Mouse (Mus musculus) thymus, postnatal 0 days (tissue): ENCODE measurements at regions not wholly inside any gene's neighbourhood (a gene's known extent, or its start where the extent isn't known, plus 50 kb on each side); places are given as distances from the start of the nearest gene placed in this dataset.

Experiments
- DNase-seq: peaks from one replicate; pipeline ENCODE4 v3.0.0-alpha.2; 2015; ENCODE audit warnings: low spot score

- no peak for DNase-seq
Observed at GRCm38 (mm10) chr1:157939516-157939915, 416.6 kb downstream of the Brinp2 start.

DNA sequence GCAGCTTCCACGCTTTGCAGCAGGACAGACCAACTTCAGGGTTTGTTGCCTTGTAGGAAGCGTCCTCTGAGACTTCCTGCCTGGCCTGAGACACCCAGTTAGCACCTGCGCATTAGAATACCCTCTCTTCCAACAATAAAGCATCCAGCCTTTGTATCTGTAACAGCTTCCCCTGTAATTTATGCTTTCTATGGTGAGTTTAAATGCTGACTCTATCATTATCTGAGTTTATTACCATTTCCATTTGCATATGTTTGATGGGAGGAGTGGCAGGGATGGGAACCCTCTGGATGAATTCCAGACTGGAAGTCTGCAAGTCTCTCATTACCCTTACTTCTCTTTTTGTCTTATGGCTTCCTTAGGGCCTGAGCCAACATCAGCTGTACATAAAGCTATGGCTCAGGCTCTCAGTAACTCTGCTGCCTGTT is 415.8 kb downstream of the Brinp2 start:
- no peak for DNase-seq

DNA sequence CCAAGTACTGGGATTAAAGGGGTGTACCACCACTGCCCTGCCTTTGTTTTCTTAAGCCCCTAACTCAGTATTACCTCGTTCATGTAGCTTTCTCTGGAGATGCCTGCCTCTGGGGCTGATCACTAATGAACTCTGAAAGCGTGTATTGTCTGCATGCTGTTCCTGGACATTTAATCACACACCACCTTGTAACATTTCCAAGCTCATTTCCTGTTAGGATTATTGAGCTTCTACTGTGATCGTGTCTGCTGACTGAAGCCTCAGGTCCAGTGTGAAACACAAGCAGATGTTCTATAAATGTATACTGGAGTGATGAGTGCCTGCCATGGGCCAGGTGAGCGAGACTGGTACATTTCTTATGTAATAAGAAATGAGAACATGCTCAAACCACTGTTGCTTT is 398.6 kb downstream of the Brinp2 start:
- DNase-seq: no peak

- no peak for DNase-seq
Observed at GRCm38 (mm10) chr1:157964461-157964860, 391.7 kb downstream of the Brinp2 start.

DNA sequence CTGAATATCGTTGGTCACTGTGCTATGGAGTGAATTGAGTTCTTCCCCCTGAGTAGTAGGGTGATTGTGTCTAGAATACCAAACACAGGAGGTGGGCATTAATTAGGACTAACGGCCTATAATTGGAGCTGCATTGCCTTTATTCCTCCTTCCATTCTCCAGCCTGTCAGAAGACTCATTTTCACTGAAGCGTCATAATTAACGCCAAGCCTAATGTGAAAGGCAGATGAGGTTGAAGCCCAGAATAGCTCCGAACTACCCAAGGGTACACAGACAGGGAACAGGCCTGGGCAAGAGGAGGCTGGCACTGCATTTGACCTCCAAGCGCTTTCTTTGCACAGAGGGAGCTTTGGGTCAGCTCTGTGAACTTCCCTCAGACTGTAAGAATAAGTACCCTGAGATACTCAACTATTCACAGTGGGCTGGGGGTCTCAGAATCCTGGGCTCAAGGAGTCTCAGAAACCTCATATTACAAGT is 386.5 kb downstream of the Brinp2 start:
- no peak for DNase-seq

- no peak for DNase-seq
Observed at GRCm38 (mm10) chr1:157973373-157974232, 382.5 kb downstream of the Brinp2 start.

DNA sequence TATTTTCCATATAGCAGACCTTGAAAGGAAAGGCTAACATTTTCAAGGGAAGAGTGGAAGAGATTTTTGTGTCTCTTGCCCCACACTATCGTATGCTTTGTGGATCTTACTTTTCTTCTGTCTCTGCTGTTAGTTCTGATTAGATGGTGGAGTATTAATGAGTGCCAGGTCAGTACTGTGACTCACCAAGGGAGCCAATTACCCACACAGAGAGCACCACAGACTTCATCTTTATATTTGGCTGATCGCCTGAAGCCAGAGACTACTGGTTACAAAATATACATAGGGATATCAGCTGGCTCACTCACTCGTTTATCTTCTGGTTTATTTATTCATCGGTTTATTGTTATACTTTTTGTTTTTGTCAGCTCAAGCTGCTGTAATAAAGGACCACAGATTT is 381.5 kb downstream of the Brinp2 start:
- no peak for DNase-seq

- DNase-seq: no peak
Observed at GRCm38 (mm10) chr1:158019161-158019560, 337.0 kb downstream of the Brinp2 start.

DNA sequence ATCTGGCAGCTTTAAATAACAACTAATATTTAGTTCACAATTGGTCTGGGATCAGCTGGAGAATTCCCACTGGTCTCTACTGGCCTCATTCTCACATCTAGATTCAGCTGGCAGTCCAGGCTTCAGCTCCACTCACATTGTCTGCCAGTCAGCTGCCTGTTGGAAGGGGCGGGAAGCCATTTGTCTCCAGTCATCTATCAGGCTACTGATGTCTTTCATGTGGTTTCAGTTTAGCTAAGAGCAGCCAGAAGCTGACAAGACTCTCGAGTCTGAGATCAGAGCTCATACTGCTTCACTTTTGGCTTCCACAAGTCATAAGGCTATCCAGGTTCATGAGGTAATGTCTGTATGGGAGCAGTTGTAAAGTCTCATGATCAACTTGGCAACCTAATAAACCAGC is 316.4 kb downstream of the Brinp2 start:
- DNase-seq: no peak

GRCm38 (mm10) chr1:158040334-158040733 is 315.8 kb downstream of the Brinp2 start:
- no peak for DNase-seq

DNA sequence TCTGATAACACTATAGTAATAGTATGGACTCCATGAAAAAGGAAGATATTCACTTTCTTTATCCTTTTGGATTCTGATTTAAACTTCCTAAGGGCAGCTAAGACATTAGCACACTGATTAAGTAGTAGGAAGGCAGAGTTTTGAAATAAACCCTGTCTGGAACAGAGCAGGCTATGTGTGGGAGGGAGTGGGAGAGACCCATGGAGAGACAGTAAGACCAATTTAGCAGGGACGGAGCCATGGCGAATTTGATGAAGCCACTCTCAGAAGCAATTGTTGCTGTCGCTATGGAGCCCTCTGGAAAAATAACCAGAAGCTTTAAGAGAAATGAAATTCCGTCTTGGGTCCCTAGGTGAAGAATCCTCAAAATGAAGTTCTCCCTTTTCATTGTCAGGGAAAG is 303.5 kb downstream of the Brinp2 start:
- no peak for DNase-seq

DNA sequence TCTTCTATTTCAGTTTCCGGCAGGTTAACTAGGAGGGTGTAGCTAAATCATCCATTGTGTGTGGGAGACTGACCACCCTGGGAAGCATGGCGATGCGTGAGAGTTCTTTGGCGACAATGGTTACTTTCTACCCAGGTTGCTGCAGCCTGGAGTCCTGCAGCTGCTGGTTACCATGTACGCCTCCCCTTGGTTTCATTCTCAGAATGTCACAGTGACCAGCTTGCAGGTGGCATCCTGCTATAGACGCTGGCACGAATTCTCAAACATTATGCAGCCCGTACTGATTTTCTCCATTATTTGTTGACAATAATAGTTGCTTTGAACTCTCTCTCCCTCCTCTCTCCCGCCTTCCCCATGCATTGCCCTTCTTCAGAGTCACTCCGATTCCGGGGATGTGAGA is 301.2 kb downstream of the Brinp2 start:
- no peak for DNase-seq

DNA sequence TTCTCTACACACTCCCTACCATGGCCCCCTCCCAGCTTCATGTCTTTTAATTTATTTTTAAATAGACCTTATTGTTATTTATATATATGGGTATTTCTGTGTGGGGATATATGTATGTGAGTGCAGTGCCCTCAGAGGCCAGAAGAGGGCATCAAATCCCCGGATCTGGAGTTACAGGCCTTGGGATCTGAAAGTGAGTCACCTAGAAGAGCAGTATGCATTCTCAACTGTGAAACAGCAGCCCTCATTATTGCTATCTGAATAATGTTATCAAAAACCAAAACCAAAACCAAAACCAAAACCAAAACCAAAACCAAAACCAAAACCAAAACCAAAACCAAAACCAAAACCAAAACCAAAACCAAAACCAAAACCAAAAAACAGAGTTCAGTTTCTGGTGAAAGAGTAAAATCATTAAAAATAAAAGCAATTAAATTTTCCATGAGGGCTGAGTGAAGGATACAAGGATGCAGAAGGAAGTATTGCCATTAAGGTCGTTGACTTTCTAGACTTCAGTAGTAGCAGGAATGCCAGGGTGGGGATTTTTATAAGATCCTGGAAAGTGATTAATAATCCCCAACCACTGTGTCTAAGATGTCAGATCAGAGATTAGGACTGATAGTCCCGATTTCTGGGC is 299.0 kb downstream of the Brinp2 start:
- no peak for DNase-seq

DNA sequence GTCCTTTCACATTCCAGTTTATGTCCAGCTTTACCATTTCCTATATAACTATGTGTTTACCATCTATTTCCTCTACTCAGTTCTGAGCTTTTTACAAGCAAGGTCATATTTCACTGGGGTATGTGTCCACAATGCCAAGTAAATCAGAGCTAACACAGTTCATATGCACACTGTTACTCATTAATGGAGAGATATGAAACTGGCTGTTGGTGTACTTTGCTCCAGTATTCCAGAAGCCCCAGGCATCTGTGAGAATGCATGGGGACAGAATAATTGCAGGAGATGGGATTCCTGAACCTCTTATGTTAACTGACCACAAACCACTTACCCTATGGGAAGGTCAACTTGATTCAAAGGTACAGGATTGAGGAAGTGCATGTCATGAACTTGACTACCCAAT is 298.3 kb downstream of the Brinp2 start:
- DNase-seq: no peak

- no peak for DNase-seq
Observed at GRCm38 (mm10) chr1:158061995-158062394, 294.1 kb downstream of the Brinp2 start.

DNA sequence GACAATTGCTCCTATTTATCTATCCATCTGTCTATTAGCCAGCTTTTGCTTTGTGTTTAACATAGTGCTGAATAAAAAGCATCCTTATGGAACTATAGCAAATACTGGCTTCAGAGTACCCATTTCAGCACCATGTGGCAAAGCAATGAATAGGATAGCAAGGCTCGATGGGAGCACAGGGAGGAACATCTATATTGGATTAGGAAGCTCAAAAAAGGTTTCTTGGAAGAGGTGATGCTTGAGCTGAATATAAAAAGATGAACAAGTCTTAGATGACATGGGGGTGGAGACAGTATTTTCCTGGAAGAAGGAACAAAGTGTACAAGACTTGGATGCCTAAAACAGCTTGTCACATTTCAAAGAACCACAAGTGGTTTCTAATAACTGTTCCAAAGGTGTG is 273.9 kb downstream of the Brinp2 start:
- no peak for DNase-seq

GRCm38 (mm10) chr1:158085856-158086255 is 270.3 kb downstream of the Brinp2 start:
- DNase-seq: no peak

GRCm38 (mm10) chr1:158097500-158097899 is 258.6 kb downstream of the Brinp2 start:
- no peak for DNase-seq

GRCm38 (mm10) chr1:158119708-158120107 is 236.4 kb downstream of the Brinp2 start:
- no peak for DNase-seq

DNA sequence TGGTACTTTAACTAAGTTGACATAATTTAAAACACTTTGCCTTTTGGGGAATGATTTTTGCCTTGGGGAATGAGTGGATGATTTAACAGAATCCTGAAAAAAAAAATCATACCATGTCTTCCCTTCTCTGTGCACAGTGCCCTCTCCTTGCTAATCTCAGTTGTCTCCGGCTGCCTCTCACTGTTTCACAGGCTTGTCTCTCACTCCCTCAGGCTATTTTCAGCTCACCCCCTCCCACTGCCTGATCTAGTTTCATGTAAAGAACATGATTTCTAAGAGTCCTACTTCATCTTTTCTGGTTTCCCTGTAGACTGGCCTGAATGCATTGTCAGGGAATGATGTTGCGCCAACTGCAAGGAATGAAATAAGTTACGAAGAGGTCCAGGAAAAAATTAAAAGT is 231.2 kb downstream of the Brinp2 start:
- DNase-seq: no peak

- DNase-seq: no peak
Observed at GRCm38 (mm10) chr1:158126272-158126671, 229.9 kb downstream of the Brinp2 start.

GRCm38 (mm10) chr1:158129243-158129770 is 226.8 kb downstream of the Brinp2 start:
- no peak for DNase-seq

- no peak for DNase-seq
Observed at GRCm38 (mm10) chr1:158147525-158147924, 208.6 kb downstream of the Brinp2 start.
